Mouse (Mus musculus): ENCODE measurements around the gene Cux1.

Gene Cux1

DNA sequence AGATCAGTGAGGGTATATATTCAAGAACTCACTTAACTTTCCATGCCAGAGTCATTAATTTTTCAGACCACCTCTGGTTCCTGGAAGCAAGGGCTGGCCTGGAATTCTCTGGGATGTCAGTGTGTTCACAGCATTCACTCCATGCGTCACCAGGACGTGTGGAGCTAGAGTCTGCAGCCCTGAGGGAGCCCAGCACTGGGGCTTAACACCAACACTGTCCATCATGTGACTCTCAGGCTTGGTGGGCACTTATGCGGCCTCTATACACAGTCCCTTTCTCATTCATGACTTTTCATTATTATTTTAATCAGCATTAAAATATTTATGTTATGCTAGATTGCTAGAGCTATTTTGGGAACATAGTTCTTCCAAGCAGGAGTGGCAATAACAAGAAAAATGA lies 191.9 kb downstream of the Cux1 start:
- no peak for DNase-seq (ENCODE audit: low spot score)

DNA sequence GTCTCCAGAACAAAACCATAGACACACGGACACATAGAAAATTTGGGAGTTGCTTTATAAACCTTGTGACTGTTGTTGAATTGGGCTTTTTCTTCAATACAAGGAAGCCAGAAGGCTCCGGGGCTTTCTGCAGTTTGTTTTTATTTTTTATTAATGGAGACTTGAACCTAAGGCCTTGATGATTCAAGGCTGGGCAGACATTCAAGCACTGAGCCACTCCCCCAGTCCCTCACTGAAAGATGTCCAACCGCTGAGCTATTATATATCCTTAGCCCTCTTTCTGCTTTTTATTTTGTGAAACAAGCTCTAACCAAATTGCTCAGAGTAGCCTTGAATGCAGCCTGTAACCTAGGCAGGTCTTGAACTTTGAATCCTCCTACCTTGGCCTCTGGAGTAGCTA lies 195.0 kb downstream of the Cux1 start:
- peak; percentile 29 for DNase-seq (ENCODE audit: low spot score)

- DNase-seq (ENCODE audit: low spot score) = no peak
Measured at GRCm38 (mm10) chr5:136363421-136363820, 203.9 kb downstream of the Cux1 start.

DNA sequence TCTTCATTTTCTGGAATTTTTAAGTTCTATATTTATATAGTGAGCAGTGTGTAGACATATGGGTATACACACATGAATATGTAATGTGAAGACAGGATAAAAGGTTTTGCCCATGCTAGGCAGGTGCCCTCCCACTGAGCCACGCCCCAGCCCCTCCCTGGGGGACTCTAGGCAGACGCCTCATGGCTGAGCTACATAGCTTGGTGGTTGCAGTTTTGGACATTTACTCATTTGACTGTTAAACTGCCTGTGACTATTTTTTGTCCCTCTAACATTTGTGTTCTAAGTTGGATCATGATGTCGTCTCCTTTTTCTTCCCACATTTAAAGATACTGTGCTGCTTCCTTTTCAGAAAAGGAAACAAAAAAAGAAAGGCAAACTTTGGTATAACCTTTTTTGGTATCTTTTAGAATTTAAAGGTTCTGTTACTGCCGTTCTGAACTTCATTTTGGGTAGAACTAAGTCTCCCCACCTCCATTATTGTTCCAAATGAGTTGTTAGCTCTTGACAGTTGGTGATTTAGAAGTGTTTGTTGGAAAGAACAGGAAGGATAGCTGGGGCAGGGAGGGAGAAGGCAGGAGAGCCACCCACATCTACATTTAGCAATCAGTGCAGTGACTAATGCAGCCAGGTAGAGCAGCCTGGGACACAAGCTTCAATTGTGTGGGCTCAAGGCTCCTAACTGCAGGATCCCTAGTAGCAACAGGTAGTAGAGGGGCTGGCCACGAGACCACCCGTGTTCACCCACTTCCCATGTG lies 204.6 kb downstream of the Cux1 start:
- no peak for DNase-seq (ENCODE audit: low spot score)

DNA sequence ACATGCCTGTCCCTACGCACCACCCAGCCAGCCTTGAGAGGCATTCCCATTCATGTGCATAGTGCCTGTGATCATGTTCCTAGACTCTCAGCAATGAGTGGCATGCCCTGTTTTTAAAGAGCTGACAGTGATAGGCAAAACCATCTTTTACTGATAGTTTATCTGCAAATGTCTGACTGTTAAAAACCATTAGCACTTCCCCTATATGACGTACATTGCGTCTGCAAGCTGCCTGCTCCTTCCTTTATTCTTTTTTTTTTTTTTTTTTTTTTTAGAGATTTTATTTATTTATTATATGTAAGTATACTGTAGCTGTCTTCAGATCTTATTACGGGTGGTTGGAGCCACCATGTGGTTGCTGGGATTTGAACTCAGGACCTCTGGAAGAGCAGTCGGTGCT lies 205.3 kb downstream of the Cux1 start:
- DNase-seq (ENCODE audit: low spot score) = no peak

- DNase-seq (ENCODE audit: low spot score) = no peak
Measured at GRCm38 (mm10) chr5:136357227-136357626, 210.1 kb downstream of the Cux1 start.

DNA sequence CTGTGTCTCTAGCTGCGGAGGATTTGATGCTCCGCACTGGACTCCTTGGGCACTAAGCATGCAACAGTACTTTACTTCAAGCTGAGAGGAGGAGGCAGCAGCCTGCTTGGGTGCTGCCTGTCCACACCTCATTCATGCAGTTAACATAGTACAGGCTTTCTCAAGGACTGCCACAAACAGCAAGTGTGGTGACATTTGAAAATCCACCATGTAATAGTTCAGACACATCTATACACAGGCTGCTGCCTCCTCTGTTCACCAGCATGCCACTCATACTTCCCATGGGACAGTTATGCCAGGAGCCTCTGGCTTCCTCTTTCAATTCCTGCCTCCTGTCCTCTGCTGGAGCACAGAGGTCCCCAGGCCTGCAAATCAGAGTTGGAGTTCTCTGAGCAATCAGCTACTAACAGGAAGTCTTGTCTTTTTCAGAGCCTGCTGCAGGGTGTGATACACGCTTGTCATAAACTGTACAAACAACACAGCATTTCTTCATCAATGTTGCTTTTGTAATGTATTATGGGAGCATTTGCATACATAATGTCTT lies 211.6 kb downstream of the Cux1 start:
- DNase-seq (ENCODE audit: low spot score) = peak; percentile 4

GRCm38 (mm10) chr5:136354729-136355128 lies 212.6 kb downstream of the Cux1 start:
- DNase-seq (ENCODE audit: low spot score) = peak; percentile 26

- no peak for DNase-seq (ENCODE audit: low spot score)
Measured at GRCm38 (mm10) chr5:136353114-136353513, 214.2 kb downstream of the Cux1 start.

DNA sequence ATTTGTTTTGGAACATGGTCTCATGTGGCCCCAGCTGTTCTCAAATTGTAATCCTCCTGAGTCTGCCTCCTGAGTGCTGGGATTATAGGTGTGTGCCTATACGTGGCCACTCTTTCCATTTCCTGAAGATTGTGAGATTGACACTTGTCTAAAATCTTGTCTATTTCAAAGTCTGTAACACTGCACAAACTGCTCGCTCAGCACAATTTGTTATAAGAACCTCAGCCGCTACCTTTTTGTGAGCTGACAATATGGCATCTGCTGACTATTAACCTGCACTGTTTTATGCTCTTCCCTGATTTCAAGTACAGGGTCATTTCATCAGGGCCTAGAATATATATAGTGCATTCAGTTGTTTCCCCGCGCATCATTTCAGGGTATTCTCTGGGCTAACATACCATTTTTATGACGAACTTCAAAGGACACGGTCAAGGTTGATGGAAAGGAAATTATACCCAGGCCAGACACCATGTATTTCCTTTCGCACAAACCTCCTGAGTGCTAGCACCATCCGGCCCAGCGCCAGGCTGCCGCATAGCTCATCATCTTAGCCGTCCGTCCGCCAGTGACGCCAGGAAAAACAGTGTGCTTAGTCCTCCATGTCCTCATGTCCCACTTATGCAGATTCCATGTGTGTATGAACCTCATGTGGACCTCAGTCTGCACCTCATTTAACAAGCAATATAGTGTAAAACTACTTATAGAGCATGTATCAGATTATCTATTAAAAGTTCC lies 224.0 kb downstream of the Cux1 start:
- DNase-seq (ENCODE audit: low spot score) = no peak

DNA sequence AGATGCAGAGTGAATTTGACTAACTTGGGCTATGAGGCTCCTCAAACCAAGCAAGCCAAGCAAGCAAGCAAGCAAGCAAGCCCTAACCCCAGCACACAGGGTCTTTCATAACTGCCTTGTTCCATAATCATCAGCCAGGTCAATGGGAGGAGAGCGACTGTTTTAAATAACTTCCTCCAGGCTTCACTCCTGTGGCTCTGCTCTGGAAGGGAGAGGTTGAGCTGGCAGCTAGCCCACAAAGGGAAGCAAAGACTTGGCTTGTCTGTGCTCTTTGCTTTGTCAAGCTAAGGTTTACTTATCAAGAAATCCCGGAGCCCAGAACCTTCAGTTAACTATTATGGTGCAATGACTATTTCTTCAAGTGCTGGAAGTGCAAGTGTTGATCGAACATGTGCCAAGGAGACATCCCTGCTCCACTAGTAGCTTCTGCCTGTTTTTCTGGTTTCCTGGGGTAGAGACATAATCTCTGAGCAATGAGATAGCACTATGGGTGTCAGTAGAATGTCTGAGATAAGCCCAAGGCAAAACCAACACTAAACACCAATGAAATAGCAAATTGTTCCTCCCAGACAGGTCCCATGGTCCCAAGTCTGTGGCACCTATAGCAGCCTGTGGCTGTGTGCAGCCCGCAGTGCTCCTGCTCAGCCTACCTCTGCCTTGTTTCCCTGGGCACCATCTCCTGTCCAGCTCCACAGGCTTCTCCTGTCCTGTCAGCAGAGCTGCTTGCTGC lies 230.3 kb downstream of the Cux1 start:
- DNase-seq (ENCODE audit: low spot score) = peak; percentile 29

- DNase-seq (ENCODE audit: low spot score) = no peak
Measured at GRCm38 (mm10) chr5:136335681-136336080, 231.6 kb downstream of the Cux1 start.

DNA sequence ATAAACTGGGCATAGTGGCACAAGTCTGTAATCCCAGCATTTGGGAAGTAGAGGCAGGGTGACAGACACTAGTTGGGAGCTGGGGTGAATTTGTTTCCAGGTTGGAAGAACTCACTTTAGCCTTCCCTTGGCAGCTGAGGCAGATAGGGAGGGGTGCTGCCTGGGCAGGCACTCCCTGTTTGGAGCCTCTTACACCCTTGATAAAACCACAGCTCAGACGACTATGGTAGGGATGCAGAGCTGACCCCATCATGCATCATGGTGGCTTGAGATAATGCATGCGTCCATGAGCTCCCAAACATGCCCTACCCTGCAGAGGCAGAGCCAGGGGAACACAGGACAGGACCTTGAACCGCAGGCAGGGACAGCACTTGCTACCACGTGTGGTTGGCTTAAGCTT lies 232.5 kb downstream of the Cux1 start:
- DNase-seq (ENCODE audit: low spot score) = no peak

DNA sequence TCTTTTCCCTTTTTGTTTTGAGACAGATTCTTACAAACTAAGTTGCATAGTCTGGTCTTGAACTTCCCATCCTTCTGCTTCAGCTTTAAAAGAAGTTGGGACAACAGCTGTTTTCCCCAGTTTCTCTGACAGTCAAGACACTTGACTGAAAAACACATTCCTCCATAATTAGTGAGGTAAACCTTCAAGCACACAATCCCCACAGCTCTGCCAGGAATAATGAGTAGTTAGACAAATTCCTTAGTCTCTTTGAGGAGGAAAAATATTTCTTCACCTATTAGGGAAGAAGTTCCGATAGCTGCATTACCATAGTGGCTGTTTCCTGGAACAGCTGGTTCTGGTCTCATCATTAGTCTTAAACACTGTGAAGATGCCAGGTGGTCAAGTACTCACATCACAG lies 233.2 kb downstream of the Cux1 start:
- DNase-seq (ENCODE audit: low spot score) = no peak

DNA sequence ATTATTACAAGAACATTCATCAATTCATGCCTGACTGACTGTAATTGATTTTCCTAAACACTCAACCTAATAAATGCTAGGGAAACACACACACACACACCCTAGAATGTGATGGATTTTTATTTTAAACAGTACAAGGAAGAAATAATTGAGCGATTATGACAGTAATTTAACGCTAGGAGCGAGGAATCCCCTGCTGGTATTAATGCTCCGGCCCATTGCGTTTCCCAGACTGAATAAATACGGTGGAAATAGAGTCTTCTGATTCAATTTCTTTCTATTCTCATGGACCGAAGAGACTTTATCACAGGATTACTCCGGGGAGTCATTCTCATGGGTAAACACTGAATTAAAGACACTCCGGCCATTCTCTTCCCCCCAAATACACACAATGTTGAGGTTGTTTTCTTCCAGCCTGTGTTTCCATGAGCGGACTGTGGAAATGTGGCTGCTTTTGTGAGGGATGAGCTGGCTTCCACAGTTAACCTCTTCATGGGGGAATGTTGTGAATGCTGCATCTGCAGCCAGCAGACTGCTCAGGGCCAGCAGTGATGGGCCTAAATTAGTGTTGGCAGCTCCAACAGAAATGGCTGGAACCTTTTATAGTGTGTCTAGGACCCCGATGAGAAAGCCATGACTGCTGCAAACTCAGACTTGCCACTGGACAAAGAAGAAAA lies 234.4 kb downstream of the Cux1 start:
- DNase-seq (ENCODE audit: low spot score) = no peak

DNA sequence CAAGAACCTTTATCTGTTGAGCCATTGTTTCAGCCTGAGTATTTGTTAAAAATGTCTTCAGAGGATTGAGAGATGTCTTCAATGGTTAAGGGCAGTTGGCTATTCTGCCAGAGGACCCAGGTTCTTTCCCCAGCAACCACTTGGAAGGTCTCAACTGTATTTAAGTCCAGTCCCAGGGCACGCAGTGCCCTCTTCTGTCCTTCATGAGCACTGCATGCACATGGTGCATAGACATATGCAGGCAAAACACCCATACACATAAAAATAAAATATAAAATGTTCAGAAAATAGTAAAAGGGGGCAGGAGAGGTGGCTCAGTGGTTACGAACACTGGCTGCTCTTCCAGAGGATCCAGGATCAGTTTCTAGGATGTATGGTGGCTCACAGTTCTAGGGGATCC lies 239.6 kb downstream of the Cux1 start:
- DNase-seq (ENCODE audit: low spot score) = no peak

GRCm38 (mm10) chr5:136326626-136327025 lies 240.7 kb downstream of the Cux1 start:
- no peak for DNase-seq (ENCODE audit: low spot score)

DNA sequence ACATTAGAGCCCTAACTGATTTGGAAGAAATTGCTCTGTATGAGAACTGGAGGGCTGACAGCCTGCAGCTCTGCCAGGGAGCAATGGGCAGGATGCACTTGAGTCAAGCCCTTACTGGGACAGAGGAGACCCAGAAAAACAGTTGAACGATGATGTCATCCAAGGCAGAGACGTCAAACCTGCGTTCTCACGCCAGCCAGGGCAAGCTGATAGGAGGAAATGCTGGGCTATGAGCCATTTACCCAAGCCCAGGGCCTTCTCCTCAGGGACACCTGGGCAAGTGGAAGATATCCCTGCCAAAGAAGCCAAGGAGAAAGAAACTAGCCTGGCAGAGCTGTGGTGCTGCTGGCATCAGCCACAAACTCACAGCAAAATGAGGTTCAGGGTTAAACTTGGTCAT lies 242.8 kb downstream of the Cux1 start:
- DNase-seq (ENCODE audit: low spot score) = peak; percentile 76

- DNase-seq (ENCODE audit: low spot score) = peak; percentile 10
Measured at GRCm38 (mm10) chr5:136321378-136321777, 245.9 kb downstream of the Cux1 start.

GRCm38 (mm10) chr5:136312566-136312965 lies 254.7 kb downstream of the Cux1 start:
- DNase-seq (ENCODE audit: low spot score) = peak; percentile 4

DNA sequence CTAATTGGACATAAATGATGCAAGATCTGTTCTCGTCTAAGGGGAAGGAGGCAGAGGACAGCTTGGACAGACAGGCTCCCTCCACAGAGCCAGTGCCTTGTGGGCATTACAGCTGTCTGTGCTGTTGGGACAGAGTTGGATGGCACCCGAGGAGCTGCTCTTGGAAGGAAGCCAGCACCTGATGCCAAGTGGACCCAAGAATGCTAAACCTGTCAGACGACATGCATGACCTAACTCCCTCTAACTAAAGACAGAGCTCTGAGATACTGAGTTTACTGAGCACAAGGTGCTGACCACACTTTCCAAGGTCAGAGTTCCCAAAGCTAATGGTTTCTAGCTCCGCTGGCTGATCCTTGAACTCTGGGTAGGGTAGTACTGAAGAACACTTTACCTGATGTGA lies 255.1 kb downstream of the Cux1 start:
- DNase-seq (ENCODE audit: low spot score) = peak; percentile 61

- DNase-seq (ENCODE audit: low spot score) = no peak
Measured at GRCm38 (mm10) chr5:136306254-136306653, 261.0 kb downstream of the Cux1 start.
